Mouse (Mus musculus) kidney, adult 2 months (tissue): ENCODE data around the gene Akain1. TPM values are rescaled to one million over a fixed set of nuclear protein-coding genes. Genes with fewer than 3 reads are reported as not detected.

Source experiments
- DNase-seq: peaks from one replicate; pipeline ENCODE4 v3.0.0; 2021
- H3K27ac ChIP-seq: fragments of 200-500 bp; 2 replicates; pipeline ENCODE4 v1.5.1; 2012; ENCODE audit warnings: low read depth, low read length, control low read depth, inconsistent platforms; ENCODE audit not compliant: insufficient read depth
- H3K27me3 ChIP-seq: fragments of 200-500 bp; replicated peaks from 2 replicates; pipeline ENCODE4 v1.6.1; 2012; ENCODE audit warnings: mild to moderate bottlenecking, moderate library complexity, low read length, inconsistent platforms; ENCODE audit not compliant: control insufficient read depth, insufficient read depth
- H3K36me3 ChIP-seq: fragments of 200-500 bp; 2 replicates; pipeline ENCODE4 v1.6.1; 2012; ENCODE audit warnings: mild to moderate bottlenecking, moderate library complexity, low read length, inconsistent platforms; ENCODE audit not compliant: control insufficient read depth, insufficient read depth
- H3K4me1 ChIP-seq: fragments of 200-500 bp; 2 replicates; pipeline ENCODE4 v1.6.1; 2011; ENCODE audit warnings: low read length; ENCODE audit not compliant: control insufficient read depth, insufficient read depth
- H3K4me3 ChIP-seq: fragments of 200-500 bp; 2 replicates; pipeline ENCODE4 v1.5.1; 2011; ENCODE audit warnings: mild to moderate bottlenecking, low read depth, low read length, control low read depth; ENCODE audit not compliant: insufficient read depth
- CTCF ChIP-seq: fragments of 200-500 bp; conservative IDR thresholded peaks from 2 replicates; pipeline ENCODE4 v1.5.1; 2011; ENCODE audit warnings: low read depth, mild to moderate bottlenecking, control low read depth, low read length, moderate library complexity, mixed read lengths; ENCODE audit not compliant: insufficient read depth, insufficient read length
- POLR2A ChIP-seq: fragments of 200-500 bp; IDR thresholded peaks from one replicate; pipeline ENCODE4 v1.6.1; 2011; ENCODE audit warnings: low read depth, low read length, control low read depth
- WGBS: fragments of 180-500 bp; shearing (Covaris S2); methylation state at CpG from one replicate; pipeline ENCODE4 v1.1.7; 2018; 5-methylcytosine and 5-hydroxymethylcytosine counted together
- polyA plus RNA-seq: library from polyadenylated mRNA; depleted of rRNA; stranded (reverse); fragments of >200 nt; gene quantifications from 2 replicates; pipeline ENCODE4 v1.2.3, GENCODE M21; 2012

Gene Akain1
- polyA plus RNA-seq, 1 experiment = not detected

DNA sequence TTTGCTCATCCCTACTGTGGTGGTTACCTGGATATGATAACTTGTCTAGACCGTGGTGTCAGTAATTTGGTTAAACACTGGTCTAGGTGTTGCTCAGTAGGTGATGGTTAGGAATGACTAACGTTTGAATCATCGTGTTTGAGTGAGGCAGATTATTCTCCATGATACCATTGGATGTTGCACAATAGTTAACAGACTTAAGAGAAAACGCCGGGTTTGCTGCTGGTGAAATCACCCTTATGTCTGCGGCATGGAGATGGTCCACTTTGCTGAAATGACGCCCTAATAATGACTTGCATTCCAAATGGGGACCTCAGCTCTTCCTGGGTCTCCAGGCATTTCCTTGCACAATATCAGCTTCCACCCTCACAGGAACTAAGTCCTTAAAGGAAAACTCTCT lies 22.6 kb downstream of the Akain1 start:
- TF ChIP-seq CTCF (no peak), POLR2A (no peak)
- H3K36me3 ChIP-seq = no peaks in the 10 kb centered on the region
- DNase-seq = no peak
- H3K27ac ChIP-seq = no peak overlapping the region
- no peak overlapping the region for H3K4me3 ChIP-seq
- H3K4me1 ChIP-seq = no peaks in the 10 kb centered on the region
- H3K27me3 ChIP-seq = no peaks in the 10 kb centered on the region
- WGBS = 91% methylated on average over 7 of the region's 7 CpGs

- H3K4me1 ChIP-seq = no peaks in the 10 kb centered on the region
- no peak overlapping the region for H3K27ac ChIP-seq
- WGBS = 84% methylated on average over 3 of the region's 3 CpGs
- no peak overlapping the region for H3K4me3 ChIP-seq
- no peaks in the 10 kb centered on the region for H3K27me3 ChIP-seq
- TF ChIP-seq POLR2A (no peak), CTCF (no peak)
- no peaks in the 10 kb centered on the region for H3K36me3 ChIP-seq
- DNase-seq = no peak
These were observed 23.9 kb downstream of the Akain1 start for GRCm38 (mm10) chr17:69463037-69463436.

- Histone ChIP-seq H3K27me3 (no peaks in the 10 kb centered on the region), H3K4me3 (no peak overlapping the region), H3K4me1 (no peaks in the 10 kb centered on the region), H3K36me3 (no peaks in the 10 kb centered on the region), H3K27ac (no peak overlapping the region)
- TF ChIP-seq CTCF = no peak
- no peak for TF ChIP-seq POLR2A
- 37% methylated on average over 10 of the region's 10 CpGs for WGBS
- DNase-seq = no peak
These were observed 32.0 kb downstream of the Akain1 start for GRCm38 (mm10) chr17:69471171-69471570.

DNA sequence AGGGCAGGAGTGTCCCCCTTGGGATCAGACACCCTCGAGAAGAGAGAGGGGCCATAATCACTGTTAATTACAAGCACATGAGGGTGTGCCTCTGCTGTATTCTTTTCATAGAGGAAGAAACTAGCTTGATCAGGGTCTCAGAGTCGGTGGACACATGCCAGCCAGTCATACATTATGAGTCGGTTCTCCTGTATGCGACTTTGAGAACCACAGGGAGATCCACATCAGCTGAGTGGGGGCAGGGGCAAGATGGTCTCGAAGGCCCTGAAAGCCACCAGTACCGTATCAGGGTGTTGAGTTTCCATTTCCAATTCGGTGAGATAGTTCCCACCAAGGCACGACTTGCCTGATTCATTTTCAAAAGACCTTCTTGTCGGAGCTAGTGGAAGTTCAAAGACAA lies 33.3 kb downstream of the Akain1 start:
- no peak for TF ChIP-seq CTCF
- 61% methylated on average over 9 of the region's 9 CpGs for WGBS
- H3K36me3 ChIP-seq = no peaks in the 10 kb centered on the region
- DNase-seq = no peak
- no peaks in the 10 kb centered on the region for H3K27me3 ChIP-seq
- no peaks in the 10 kb centered on the region for H3K4me1 ChIP-seq
- H3K27ac ChIP-seq = no peak overlapping the region
- H3K4me3 ChIP-seq = no peak overlapping the region

DNA sequence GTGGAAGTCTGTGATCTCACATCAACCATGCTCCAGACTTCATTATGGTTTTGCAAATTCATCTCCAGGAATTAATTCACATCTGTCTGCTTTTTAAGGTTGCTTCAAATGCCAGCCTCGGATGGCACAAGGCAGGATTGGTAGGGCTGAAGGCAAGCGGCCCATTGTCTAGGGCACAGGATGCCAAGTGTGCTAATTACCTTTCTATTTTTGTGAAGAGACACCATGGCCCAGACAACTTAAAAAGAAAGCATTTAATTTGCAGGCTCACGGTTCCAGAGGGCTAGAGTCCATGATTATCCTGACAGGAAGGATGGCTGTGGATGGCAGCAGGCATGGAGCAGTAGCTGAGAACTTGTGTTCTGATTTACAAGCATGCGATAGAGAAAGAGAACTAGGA lies 35.0 kb downstream of the Akain1 start:
- Histone ChIP-seq H3K27me3 (no peaks in the 10 kb centered on the region), H3K4me3 (no peak overlapping the region), H3K36me3 (no peaks in the 10 kb centered on the region), H3K4me1 (no peaks in the 10 kb centered on the region), H3K27ac (no peak overlapping the region)
- no peak for DNase-seq
- TF ChIP-seq CTCF (no peak), POLR2A (no peak)
- WGBS = 73% methylated on average over 4 of the region's 4 CpGs

DNA sequence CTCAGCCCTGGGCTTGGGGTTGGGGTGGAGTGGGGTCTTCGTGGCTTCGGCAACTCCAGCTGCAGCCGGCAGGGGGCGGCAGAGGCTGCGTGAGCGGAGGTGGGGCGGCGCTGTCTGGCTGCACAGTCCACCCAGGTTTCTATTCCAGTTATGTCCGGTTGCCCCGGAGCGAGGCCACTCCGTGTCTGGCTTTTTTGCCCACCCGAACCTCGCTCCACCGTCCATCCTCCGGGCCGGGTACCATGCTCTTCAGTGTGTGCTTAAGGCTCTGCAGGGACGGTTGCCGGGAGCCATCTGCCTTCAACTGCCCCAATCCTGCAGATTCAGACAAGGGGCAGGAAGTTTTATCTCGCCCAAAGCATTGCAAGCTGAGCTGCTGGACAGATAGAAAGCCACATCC lies 36.3 kb downstream of the Akain1 start:
- peak; percentile 34 for DNase-seq
- peak overlapping the region; percentile 43; the same call in 1 of the 2 replicates for H3K4me3 ChIP-seq

DNA sequence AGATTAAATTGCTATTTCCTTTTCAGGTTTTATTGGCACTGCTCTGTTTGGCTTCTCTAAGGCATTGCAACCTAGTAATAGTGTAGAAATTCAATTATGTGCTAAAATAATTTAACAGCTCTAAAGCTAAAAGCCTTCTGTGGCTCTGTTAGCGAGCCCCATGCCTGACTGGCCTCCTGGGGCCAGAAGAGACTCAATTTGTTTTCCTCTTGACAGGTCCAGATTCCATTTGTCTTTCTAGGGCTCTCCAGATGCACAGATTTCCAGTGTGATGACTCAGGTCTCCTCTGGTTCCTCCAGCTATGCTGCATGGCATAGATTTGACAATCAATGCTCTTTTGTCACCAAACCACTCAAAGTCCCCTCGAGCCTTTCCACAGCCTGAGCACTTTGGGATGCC lies 38.4 kb downstream of the Akain1 start:
- Histone ChIP-seq H3K36me3 (no peaks in the 10 kb centered on the region), H3K4me3 (no peak overlapping the region), H3K27ac (no peak overlapping the region), H3K4me1 (no peaks in the 10 kb centered on the region), H3K27me3 (no peaks in the 10 kb centered on the region)
- DNase-seq = no peak
- 28% methylated on average over 2 of the region's 2 CpGs for WGBS
- TF ChIP-seq CTCF = no peak
- no peak for TF ChIP-seq POLR2A

More for the DNA sequence above, 36.3 kb downstream of the Akain1 start:
- under 1% methylated on average over 20 of the region's 20 CpGs for WGBS
- no peak overlapping the region for H3K27ac ChIP-seq
- no peaks in the 10 kb centered on the region for H3K27me3 ChIP-seq
- H3K4me1 ChIP-seq = no peaks in the 10 kb centered on the region
- TF ChIP-seq CTCF = peak; percentile 69
- no peak for TF ChIP-seq POLR2A
- H3K36me3 ChIP-seq = no peaks in the 10 kb centered on the region

DNA sequence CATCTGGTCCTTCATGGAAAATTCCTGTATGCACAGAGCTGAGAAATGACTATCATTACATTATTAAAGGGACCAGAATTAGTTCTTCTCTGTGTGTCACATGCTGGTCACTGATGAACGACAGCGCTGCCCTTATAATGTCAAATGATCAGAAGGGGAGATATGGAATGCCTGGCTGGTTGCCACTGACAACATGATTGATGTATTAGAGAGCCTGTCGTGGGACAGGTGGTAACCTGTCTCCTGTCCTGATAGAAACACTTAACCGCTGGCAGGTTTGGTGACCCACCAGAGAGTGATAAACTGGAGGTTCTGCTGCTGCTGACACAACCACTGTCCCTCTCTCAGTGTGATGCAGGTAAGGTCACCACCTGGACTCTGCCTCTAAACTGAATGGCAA lies 40.1 kb downstream of the Akain1 start:
- Histone ChIP-seq H3K27me3 (no peaks in the 10 kb centered on the region), H3K4me1 (no peaks in the 10 kb centered on the region), H3K36me3 (no peaks in the 10 kb centered on the region), H3K4me3 (no peak overlapping the region), H3K27ac (no peak overlapping the region)
- WGBS = 63% methylated on average over 4 of the region's 4 CpGs
- DNase-seq = no peak
- TF ChIP-seq CTCF (no peak), POLR2A (no peak)
